Mouse (Mus musculus): Measurements from ENCODE around the gene Spata16.
"Not testable (repeated sequence)": the region's sequence is repeated elsewhere in the genome, so short reads cannot be mapped to it uniquely, and the experiment has no call there.

Spata16 gene

DNA sequence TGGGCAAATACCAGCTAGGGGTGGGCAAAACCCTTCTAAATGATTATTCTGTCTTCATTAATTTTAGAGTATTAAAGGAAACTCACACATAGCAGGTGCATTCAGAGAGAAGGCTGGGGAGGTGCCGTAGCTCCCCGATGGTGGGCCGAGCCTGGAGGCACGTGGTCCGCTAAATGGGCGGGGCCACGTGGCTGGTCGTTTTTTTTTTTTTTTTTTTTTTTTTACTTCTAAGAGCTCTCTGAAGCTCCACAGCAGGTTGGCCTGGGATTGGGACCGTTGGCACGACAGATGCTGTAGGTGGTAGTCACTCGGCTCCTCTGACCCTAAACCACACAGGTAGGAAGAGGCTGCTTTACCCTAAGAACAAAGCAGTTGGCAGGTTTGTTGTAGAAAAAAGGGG is at the start of gene Spata16:
TSS of gene Spata16 (plus strand) at position 219 of the 400 bp plus-strand sequence.
- DNase-seq, result no peak

- DNase-seq, result no peak
Measured at GRCm38 (mm10) chr3:26604861-26605260, 32.6 kb upstream of the Spata16 start.

DNA sequence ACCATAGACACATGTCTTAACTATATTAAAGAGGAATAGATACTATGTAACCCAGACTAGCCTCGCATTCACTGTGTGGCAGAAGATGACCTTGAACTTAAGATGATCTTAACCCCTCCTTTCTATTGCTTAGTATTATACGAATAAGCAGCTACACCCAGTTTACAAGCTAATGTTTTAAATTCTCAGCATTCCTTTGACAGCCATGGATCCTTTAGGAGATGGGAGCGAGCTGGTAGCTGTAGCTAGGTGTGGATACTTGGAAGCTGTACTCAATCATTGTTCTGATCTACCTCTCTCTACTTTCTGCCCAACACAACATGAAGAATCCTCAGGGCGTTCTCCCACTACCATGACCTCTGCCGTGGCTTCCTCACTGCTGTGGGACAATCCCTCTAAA is 28.9 kb upstream of the Spata16 start:
- DNase-seq, result no peak

GRCm38 (mm10) chr3:26639214-26639613 is 1.8 kb downstream of the Spata16 start:
- DNase-seq, result no peak

DNA sequence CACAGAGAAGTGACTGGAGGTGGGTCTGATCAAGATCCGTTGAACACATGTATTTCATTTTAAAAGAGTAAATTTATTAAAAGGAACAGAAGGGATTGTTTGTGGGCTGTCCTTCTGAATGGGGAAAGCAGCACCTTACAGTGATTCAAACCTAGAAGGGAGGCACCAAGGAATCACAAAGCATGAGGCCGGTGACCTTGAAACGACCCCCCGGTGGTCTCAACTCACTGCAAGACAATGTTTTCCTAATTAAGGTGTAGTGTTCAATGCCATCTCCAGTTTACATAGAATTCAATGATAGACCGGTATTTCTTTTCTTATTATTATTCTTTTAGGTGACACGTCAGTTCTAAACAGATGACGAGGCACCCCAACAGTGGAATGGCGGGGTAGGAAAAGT is 2.4 kb downstream of the Spata16 start:
- no peak for DNase-seq

DNA sequence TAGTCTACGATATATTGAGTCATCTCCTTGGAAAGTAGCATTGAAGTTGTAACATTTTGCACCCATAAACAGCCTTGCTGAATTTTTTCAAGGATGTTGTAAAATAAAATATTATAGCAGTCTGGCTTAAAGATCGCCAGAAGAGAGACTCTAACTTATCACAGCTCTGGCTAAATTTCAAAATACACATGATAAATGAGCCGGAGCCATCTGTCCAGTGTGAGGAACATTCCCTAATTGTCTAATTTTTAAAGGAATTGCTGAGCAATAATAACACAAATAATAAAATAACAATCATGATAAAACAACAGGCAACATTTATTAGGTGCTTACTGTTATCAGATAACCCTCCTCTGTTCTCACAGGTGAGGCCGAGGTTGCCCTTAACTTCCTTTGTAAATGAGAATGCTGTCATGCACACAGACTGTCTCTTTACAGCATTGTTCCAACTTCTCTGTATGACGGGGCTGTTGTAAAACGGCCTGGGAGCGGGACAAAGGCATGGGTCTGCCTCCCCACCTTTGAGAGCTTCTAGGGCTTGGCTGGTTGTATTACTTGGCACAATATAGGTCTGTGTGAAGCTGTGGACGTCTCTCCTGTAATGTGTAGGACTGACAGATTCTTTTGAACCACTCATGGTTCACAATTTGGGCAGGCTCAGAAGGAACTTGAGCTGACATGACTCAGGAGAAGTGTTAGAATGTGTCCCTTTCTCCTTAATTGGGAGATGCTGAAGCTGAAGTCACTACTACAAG is 3.1 kb downstream of the Spata16 start:
- no peak for DNase-seq

DNA sequence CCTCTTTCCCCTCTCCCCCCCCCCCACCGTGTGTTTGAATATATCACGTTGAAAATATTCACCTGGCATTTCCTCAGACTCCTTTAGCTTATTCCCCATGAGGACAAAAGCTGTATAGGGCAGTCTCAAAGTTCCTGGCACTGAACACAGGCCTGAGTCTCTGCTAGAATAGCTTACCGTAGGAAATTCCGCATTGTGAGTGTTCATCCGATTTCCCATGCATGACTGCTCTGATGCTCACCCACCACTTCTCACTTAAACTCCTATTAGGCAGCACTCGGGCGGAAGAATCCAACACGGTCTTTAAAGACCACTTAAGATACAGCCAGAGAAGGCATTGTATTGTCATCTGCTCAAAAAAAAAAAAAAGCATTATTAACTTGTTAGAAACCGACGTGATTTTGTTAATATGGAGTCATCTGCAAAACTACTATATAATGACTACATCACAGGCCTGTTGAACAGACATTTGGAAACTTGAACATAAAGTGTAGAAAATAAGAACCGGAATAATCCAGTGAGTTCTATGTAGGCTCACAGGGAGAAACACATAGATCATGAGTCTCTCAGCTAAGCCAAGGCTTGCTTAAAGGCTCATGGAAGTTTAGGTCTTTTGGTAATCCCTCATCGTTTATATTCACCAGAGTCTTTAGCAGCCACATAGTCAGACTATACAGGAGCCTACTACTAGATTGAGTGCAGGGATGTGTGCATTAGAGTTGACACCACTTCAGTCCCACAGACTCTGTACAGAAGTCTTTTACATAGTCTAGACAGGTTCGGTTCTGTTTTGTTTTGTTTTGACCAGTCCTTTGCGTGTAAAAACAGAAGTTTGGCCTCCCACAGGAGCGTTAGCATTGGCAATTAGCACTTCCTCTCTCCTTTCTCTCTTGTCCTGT is 4.2 kb downstream of the Spata16 start:
- DNase-seq, result no peak

- DNase-seq, result no peak
Measured at GRCm38 (mm10) chr3:26644136-26644535, 6.7 kb downstream of the Spata16 start.

DNA sequence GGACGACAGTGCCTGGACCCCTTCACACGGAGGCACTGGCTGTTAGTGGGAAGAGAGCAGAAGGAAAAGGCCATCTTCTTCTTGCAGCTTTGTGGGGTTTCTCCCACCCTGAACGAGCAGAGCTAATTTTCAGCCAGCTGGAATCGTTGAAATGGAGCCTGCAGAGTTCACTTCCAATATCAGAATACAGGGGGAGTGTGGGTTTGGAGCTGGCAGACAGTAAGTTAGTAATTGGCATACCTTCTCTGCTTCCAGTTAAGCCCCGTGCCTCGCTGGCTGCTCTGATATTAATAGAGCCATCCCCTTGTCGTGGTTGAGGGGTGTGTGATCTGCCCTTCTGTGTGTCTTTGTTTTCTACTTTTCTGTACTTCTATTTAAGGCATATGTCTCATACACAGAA is 9.4 kb downstream of the Spata16 start:
- DNase-seq, result no peak

- no peak for DNase-seq
Measured at GRCm38 (mm10) chr3:26685832-26686231, 48.4 kb downstream of the Spata16 start.

DNA sequence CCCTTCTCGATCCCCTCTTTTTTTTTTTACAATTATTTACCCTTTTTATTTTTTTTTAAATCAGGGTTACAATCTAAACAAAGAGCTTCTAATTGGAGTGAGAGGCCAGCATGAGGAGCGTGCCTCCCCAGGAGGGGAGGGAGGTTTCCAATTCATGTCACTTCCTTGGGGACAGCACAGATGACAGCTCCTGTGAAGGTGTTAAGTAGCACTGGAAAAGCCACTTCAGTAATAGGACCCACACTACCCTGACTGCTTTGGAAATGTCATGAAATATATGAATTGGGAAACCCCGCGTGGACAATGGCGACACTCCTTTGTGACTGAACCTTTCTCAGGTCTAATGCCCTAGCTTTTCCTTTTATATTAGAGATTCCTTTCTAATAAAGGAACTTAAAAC is 72.1 kb downstream of the Spata16 start:
- not testable (repeated sequence) for DNase-seq

- no peak for DNase-seq
Measured at GRCm38 (mm10) chr3:26727526-26727925, 90.1 kb downstream of the Spata16 start.

DNA sequence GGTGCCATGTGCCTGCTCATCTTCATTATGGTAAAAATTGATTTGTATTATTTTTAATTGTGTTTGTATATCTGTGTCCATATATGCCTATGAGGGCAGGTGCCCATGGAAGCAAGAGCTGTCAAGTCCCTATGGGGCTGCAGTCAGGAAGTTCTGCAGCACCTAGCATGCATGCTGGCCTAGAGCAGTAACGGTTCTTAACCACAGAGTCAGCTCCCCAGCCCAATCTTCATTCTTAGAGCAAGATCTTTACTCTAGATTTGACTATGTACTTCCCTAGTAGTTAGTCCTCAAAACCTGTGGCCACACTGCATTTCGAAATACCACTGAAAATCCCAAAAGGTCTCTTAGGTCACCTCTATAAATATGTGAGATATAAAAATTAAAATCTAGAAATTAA is 113.1 kb downstream of the Spata16 start:
- DNase-seq, result no peak

- no peak for DNase-seq
Measured at GRCm38 (mm10) chr3:26752441-26752840, 115.0 kb downstream of the Spata16 start.

DNA sequence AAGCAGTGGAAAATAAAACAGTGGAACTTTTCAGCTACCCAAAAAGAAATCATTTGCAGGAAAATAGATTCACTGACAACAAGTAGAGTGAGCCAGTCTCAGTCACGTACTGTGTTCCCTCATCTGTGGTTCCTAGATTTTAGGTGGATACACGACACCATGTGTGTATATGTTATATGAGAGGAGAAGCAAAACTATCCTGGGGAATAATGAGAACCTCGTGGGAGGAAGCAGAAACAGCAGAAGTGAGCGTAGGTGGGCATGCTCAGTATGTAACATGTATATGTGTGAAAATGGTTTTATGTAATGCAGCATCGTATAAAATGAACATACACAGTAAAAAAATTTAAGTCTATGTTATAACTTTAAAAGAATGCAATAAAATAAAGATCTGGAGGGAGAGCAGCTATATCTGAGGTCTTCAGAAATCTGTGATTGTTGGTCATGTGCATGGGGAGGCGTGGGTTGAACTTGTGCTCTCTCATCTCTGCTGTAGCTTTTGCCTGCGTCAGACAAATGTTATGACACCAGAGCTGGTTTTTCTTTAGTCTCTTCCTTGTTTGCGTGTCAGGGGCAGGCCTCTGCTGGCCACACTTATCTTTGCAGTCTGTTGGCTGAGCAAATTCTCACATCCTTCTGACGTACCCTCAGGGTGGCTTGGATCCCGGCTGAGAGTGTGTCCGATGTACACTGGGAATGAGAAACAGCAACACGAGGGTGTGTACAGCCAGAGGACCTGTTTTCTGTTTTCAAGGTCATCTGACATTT is 156.1 kb downstream of the Spata16 start:
- DNase-seq, result no peak

DNA sequence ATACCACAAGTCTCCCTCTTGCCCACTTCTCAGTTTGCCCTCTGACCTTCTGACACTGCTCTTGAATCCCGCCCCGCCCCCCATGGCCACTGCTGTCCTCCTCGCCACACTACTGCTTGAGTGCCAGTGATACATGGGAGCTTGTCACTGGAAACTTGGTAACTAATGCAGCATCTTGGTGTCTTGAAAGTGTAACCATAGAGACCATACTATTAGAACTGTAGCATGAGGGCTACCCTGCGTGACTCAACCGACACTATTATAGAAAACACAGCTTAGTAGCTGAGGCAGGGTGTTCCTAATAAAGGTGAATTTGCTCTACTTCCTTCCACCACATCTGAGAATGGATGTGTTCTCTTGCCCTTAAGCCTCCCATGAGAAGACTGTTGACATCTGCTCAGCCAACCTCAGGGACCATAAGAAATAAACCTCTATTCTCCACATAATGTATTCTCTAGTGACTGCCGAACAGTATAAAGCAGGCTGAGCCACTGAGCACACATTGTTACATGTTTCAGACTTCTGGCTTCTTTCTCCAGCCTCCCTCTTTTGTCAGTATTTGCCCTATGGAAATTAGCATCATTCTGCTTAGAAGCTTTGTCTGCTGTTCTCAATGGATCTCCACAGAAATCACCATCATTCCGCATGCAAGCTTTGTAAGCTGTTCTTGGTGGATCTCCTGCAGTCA is 158.6 kb downstream of the Spata16 start:
- DNase-seq, result no peak

DNA sequence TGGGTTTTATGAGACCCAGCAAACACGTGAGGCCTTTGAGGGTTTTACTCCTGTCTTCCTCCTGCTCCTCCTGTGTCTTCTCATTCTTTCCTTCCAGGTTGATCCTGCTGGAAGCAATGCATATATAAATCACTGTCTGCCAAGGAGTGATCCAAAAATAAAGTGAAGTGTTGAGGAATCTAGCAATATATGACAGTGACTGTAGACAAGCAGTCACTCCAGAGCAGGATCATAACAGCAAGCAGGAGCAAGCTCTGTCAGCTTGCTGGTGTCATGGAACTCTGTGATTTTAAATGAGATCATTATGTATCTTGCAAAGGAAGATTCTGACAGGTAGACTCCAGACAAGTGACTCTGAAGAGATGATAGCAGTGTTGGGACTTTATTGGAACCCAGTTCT is 159.5 kb downstream of the Spata16 start:
- no peak for DNase-seq

- DNase-seq, result no peak
Measured at GRCm38 (mm10) chr3:26814307-26814706, 176.9 kb downstream of the Spata16 start.

DNA sequence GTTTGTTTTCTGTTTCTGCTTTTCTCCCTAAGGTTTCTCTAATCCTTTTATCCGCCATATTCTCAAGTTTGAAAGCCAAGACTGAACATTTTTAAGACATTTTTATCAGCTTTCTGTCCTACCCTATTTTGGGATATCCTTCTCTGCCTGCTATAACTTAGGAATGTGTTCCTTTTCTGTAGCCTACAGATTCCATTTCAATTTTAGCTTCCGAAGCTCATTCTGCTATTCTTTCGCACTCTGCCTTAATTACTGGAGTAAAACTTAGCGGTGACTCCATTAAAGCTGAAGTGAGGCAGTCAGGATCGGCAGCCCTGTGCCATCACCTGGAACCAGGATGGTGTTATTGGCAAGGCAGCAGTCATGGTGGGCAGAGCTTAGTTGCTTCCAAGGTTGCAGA is 178.3 kb downstream of the Spata16 start:
- DNase-seq, result no peak

DNA sequence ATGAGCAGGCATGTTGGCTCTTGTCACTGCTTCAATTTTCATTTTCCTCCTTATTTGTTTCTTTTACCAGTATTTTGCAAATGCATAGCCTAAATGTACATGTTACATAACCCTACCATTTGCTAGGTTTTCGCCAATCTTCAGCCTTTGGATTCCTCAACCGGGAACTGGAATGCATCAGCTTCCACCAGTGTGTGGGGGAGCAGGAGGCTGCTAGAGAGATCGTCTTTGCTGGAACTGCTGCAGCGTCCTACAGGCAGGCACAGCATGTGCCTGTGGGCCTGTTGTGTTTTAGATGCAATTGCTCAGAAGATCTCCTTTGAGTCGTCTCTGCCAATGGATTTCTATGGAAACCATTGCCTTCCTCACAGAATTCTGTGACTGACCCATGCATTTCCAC is 182.0 kb downstream of the Spata16 start:
- DNase-seq, result no peak

DNA sequence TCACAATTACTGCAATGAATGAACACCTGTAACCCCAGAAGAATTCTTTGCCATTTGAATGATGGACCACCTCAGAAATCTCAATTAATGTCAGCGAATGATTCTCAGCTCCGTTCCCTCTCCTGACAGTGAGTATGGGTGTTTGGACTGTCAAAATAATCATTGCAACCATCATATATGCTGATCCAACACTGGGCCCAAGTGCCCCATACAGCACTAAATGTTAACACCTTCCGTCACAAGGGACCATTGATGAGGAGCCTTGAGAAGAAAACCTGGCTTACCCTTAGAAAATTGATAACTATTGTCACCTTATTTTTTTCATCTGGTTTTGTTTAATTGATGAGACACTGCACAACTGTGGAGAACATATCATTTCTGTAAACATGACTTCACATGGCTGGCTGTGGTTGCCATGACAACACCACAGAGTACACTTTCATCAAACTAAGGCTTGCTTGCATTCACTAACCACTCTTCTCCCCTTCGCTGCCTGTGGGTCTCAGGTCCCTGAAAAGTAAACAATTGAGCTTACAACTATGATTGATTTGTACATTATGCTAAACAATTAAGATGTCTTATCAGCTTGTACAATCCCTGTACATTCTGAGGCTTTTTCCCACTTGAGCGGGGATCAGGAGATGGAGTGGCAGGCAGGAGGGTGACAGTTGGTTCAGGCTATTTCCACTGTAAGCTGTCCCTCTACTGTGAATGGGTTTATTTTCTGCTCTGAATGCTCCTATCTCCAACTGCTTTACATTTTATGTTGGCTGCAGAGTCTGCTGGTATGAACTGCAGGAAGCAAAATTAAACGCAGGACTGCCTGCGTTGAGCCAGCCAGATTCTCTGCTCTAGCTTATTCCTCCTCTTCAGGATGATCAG is 189.8 kb downstream of the Spata16 start:
- DNase-seq, result peak; percentile 31

DNA sequence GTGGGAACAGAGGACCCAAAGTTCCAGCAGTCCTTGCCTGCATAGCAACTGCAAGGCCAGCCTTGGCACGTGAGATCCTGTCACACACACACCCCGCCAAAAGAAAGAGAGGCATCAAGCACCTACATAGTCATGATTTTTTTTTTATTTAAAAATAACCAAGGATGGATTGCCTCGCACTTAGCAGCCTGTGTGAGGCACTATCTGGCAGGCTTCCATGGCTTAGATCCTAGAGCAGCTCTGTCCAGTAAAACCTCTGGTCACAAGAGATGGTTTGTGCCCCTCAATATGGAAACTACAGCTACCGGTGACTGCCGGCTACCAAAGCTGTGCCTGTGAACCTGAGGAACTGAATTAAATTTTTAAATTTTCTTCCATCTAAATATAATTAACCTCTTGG is 195.5 kb downstream of the Spata16 start:
- DNase-seq, result no peak

All from right cerebral cortex, postnatal 14 days (tissue).